8 mouse cellular contexts compared by ENCODE assay signal in the genomic region with DNA sequence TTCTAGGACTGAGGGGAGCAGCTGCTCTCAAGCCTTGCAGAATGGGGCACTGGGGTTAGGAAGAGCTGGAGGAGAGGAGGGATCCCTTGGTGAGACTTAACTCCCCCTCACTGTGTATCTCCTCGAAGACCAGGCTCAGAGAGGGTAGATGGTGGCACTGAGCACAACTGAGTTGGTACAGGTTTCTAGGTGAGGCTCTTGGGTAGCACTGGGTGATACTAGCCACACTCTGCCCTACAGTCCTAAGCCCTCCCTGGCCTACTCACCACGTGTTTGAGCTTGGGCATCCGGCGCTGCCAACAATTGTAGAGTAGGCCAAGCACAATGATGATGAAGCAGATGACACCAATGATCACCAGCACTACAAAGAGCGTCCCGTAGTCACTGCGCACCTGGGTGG. TPM values are rescaled to one million over a fixed set of nuclear protein-coding genes. Genes with fewer than 3 reads are reported as not detected.
DNase-seq lines count a peak whose midpoint lies in the region; ATAC-seq and TF ChIP-seq lines count a peak whose summit lies in the region.

No protein-coding gene starts in this region.

- H3K27me3 ChIP-seq in lung, embryonic 14.5 days (ENCODE audit: insufficient read depth, low read length), result no peaks in the 10 kb centered on the region
- H3K27me3 ChIP-seq in forebrain, embryonic 13.5 days, result no peaks in the 10 kb centered on the region
- no peaks in the 10 kb centered on the region for H3K27me3 ChIP-seq in limb, embryonic 11.5 days (ENCODE audit: control insufficient read depth, insufficient read depth, low read length)

- TF ChIP-seq POLR2A in olfactory bulb, adult 2 months (IDR thresholded peaks at IDR 0.05; ENCODE audit: insufficient read depth, low read depth, low read length), result no peak

- 72% methylated on average over 7 of the region's 7 CpGs for WGBS in lung, embryonic 14.5 days
- 73% methylated on average over 7 of the region's 7 CpGs for WGBS in forebrain, embryonic 13.5 days
- 80% methylated on average over 7 of the region's 7 CpGs for WGBS in limb, embryonic 11.5 days
- WGBS in olfactory bulb, adult 2 months, result 72% methylated on average over 7 of the region's 7 CpGs

- no peak for TF ChIP-seq CTCF in lung, embryonic 14.5 days (IDR thresholded peaks at IDR 0.05; ENCODE audit: low read depth)
- no peak for TF ChIP-seq CTCF in olfactory bulb, adult 2 months (IDR thresholded peaks at IDR 0.05; ENCODE audit: insufficient read depth, low read depth, low read length)

- peak overlapping the region; percentile 88 for H3K4me3 ChIP-seq in lung, embryonic 14.5 days (ENCODE audit: low read depth, low read length)
- peak overlapping the region; percentile 70; the same call in 1 of the 2 replicates for H3K4me3 ChIP-seq in forebrain, embryonic 13.5 days
- peak overlapping the region; percentile 72 for H3K4me3 ChIP-seq in limb, embryonic 11.5 days (ENCODE audit: low read depth, low read length)
- H3K4me3 ChIP-seq in olfactory bulb, adult 2 months (ENCODE audit: insufficient read depth, low read depth, low read length), result no peak overlapping the region

- peak overlapping the region; percentile 77 for H3K9ac ChIP-seq in lung, embryonic 14.5 days
- peak overlapping the region; percentile 75 for H3K9ac ChIP-seq in forebrain, embryonic 13.5 days
- H3K9ac ChIP-seq in limb, embryonic 11.5 days (ENCODE audit: low read length), result no peak overlapping the region; the same call in 1 of the 2 replicates

- intact Hi-C loops in gastrocnemius, postnatal 14 days (cut with DNase I; ENCODE audit: low total_unique reads), result no loop called here

- H3K27ac ChIP-seq in lung, embryonic 14.5 days (ENCODE audit: low read depth), result peak overlapping the region; percentile 84; the same call in 1 of the 2 replicates
- peak overlapping the region; percentile 80 for H3K27ac ChIP-seq in forebrain, embryonic 13.5 days
- H3K27ac ChIP-seq in limb, embryonic 11.5 days (replicated peaks; ENCODE audit: low read depth, low read length), result no peak overlapping the region
- 0 out of 2 replicates have a peak overlapping the region, but pooled peaks have one; percentile 52 for H3K27ac ChIP-seq in olfactory bulb, adult 2 months (ENCODE audit: insufficient read depth, low read depth, low read length)

- ATAC-seq in lung, embryonic 14.5 days (ENCODE audit: insufficient read depth), result no peak
- ATAC-seq in forebrain, embryonic 13.5 days, result no peak
- no peak for ATAC-seq in limb, embryonic 11.5 days (ENCODE audit: insufficient number of reproducible peaks, low FRiP score, low TSS enrichment, low read depth)
- ATAC-seq in activated CD4-positive, CD25-positive, alpha-beta regulatory T cell, adult 4 months, result no peak

- H3K36me3 ChIP-seq in lung, embryonic 14.5 days (ENCODE audit: insufficient read depth), result peaks cover 17% of the 10 kb centered on the region
- H3K36me3 ChIP-seq in forebrain, embryonic 13.5 days (ENCODE audit: poor library complexity, severe bottlenecking), result peaks cover 65% of the 10 kb centered on the region
- H3K36me3 ChIP-seq in limb, embryonic 11.5 days (ENCODE audit: control insufficient read depth, insufficient read depth, low read length), result no peaks in the 10 kb centered on the region

- DNase-seq in lung, embryonic 14.5 days, result no peak
- DNase-seq in lung, adult 18-20 months, result no peak
- no peak for DNase-seq in limb, embryonic 11.5 days (ENCODE audit: low spot score)
- no peak for DNase-seq in gastrocnemius, postnatal 14 days
- no peak for DNase-seq in spleen, postnatal 36 days (ENCODE audit: low spot score in 2 of 2)

- H3K9me3 ChIP-seq in lung, embryonic 14.5 days (ENCODE audit: low read depth, low read length), result no peaks in the 10 kb centered on the region
- no peaks in the 10 kb centered on the region for H3K9me3 ChIP-seq in forebrain, embryonic 13.5 days (replicated peaks)
- no peaks in the 10 kb centered on the region for H3K9me3 ChIP-seq in limb, embryonic 11.5 days (ENCODE audit: control insufficient read depth, low read length)

- H3K4me1 ChIP-seq in lung, embryonic 14.5 days (ENCODE audit: insufficient read depth), result peaks cover 4% of the 10 kb centered on the region; the same call in 1 of the 2 replicates
- peaks cover 27% of the 10 kb centered on the region for H3K4me1 ChIP-seq in forebrain, embryonic 13.5 days
- peaks cover 6% of the 10 kb centered on the region for H3K4me1 ChIP-seq in limb, embryonic 11.5 days (ENCODE audit: control insufficient read depth, insufficient read depth, low read length)
- peaks cover 30% of the 10 kb centered on the region for H3K4me1 ChIP-seq in olfactory bulb, adult 2 months (ENCODE audit: control insufficient read depth, insufficient read depth, low read length)

- H3K4me2 ChIP-seq in lung, embryonic 14.5 days, result peak overlapping the region; percentile 93
- peak overlapping the region; percentile 89 for H3K4me2 ChIP-seq in forebrain, embryonic 13.5 days
- H3K4me2 ChIP-seq in limb, embryonic 11.5 days (ENCODE audit: low read depth, severe bottlenecking), result peak overlapping the region; percentile 74

RNA-seq across cellular contexts. Expression of gene Abtb1, which starts 1.5 kb away (rescaled TPM):
- 29.5 and 34.7 TPM in 2 replicates for polyA plus RNA-seq in lung, embryonic 14.5 days (2014; fragmentation: Nextera tagmentation; extraction: Ambion mirVana)
- polyA plus RNA-seq in forebrain, embryonic 13.5 days (2015; fragmentation: Nextera tagmentation; extraction: Ambion mirVana), result 32.0 and 32.3 TPM in 2 replicates
- polyA plus RNA-seq in limb, embryonic 11.5 days (2014; fragmentation: Nextera tagmentation; extraction: Ambion mirVana), result 19.1 and 19.3 TPM in 2 replicates
- polyA plus RNA-seq in olfactory bulb, adult 2 months (2012; ENCODE audit: insufficient read depth, insufficient read length, low replicate concordance, missing spikeins), result not detected in 2 replicates
- total RNA-seq in gastrocnemius, postnatal 14 days (2021), result 10 to 100 TPM; 17.8 to 18.2 TPM
- polyA plus RNA-seq in activated CD4-positive, CD25-positive, alpha-beta regulatory T cell, adult 4 months (2017; shearing (Covaris generic)), result 10 to 100 TPM; 42.8 to 57.5 TPM

RNA-seq across cellular contexts. Expression of gene Podxl2, which starts 31.6 kb away (rescaled TPM):
- polyA plus RNA-seq in lung, embryonic 14.5 days (2014; fragmentation: Nextera tagmentation; extraction: Ambion mirVana), result 52.0 and 56.7 TPM in 2 replicates
- 355 and 357 TPM in 2 replicates for polyA plus RNA-seq in forebrain, embryonic 13.5 days (2015; fragmentation: Nextera tagmentation; extraction: Ambion mirVana)
- polyA plus RNA-seq in limb, embryonic 11.5 days (2014; fragmentation: Nextera tagmentation; extraction: Ambion mirVana), result 49.3 and 50.2 TPM in 2 replicates
- polyA plus RNA-seq in olfactory bulb, adult 2 months (2012; ENCODE audit: insufficient read depth, insufficient read length, low replicate concordance, missing spikeins), result 321 TPM in 1 of 2 replicates, not detected in the other
- total RNA-seq in gastrocnemius, postnatal 14 days (2021), result 10 to 100 TPM; 47.1 to 54.4 TPM
- polyA plus RNA-seq in activated CD4-positive, CD25-positive, alpha-beta regulatory T cell, adult 4 months (2017; shearing (Covaris generic)), result not detected

RNA-seq across cellular contexts. Expression of gene Mcm2, which starts 55.3 kb away (rescaled TPM):
- polyA plus RNA-seq in lung, embryonic 14.5 days (2014; fragmentation: Nextera tagmentation; extraction: Ambion mirVana), result 153 and 164 TPM in 2 replicates
- 133 and 157 TPM in 2 replicates for polyA plus RNA-seq in forebrain, embryonic 13.5 days (2015; fragmentation: Nextera tagmentation; extraction: Ambion mirVana)
- 228 and 240 TPM in 2 replicates for polyA plus RNA-seq in limb, embryonic 11.5 days (2014; fragmentation: Nextera tagmentation; extraction: Ambion mirVana)
- polyA plus RNA-seq in olfactory bulb, adult 2 months (2012; ENCODE audit: insufficient read depth, insufficient read length, low replicate concordance, missing spikeins), result not detected in 2 replicates
- total RNA-seq in gastrocnemius, postnatal 14 days (2021), result 1 to 10 TPM; 5.5 to 9.4 TPM
- 10 to 100 TPM; 27.0 to 41.8 TPM for polyA plus RNA-seq in activated CD4-positive, CD25-positive, alpha-beta regulatory T cell, adult 4 months (2017; shearing (Covaris generic))

RNA-seq across cellular contexts. Expression of gene Tpra1, which starts 58.8 kb away (rescaled TPM):
- polyA plus RNA-seq in lung, embryonic 14.5 days (2014; fragmentation: Nextera tagmentation; extraction: Ambion mirVana), result 49.4 and 53.6 TPM in 2 replicates
- polyA plus RNA-seq in forebrain, embryonic 13.5 days (2015; fragmentation: Nextera tagmentation; extraction: Ambion mirVana), result 45.4 and 53.9 TPM in 2 replicates
- 45.4 and 47.8 TPM in 2 replicates for polyA plus RNA-seq in limb, embryonic 11.5 days (2014; fragmentation: Nextera tagmentation; extraction: Ambion mirVana)
- not detected in 2 replicates for polyA plus RNA-seq in olfactory bulb, adult 2 months (2012; ENCODE audit: insufficient read depth, insufficient read length, low replicate concordance, missing spikeins)
- total RNA-seq in gastrocnemius, postnatal 14 days (2021), result 10 to 100 TPM; 21.5 to 24.1 TPM
- 10 to 100 TPM; 43.6 to 57.7 TPM for polyA plus RNA-seq in activated CD4-positive, CD25-positive, alpha-beta regulatory T cell, adult 4 months (2017; shearing (Covaris generic))

Comparison
In these comparisons a context has a peak if more than half of its experiments do, and no peak if none do; other contexts are left out.
1. RNA of gene Abtb1, which starts 1.5 kb away (polyA plus RNA-seq): 42.8 to 57.5 TPM in activated CD4-positive, CD25-positive, alpha-beta regulatory T cell, adult 4 months, 29.5 to 34.7 TPM in lung, embryonic 14.5 days, 32.0 to 32.3 TPM in forebrain, embryonic 13.5 days and 19.1 to 19.3 TPM in limb, embryonic 11.5 days; not detected in olfactory bulb, adult 2 months; every median in the first group is over 10 times any median in the second.
2. Peak in every context shown above with its lines, with median percentiles within 50 percentile points of each other: H3K4me2 ChIP-seq.